Mouse (Mus musculus): ENCODE measurements around the gene Mfsd11.

- TF ChIP-seq CTCF (IDR thresholded peaks at IDR 0.05; ENCODE audit: borderline replicate concordance, extremely low read depth, insufficient read depth, insufficient read length) (no peak), POLR2A (IDR thresholded peaks at IDR 0.05; ENCODE audit: borderline replicate concordance, extremely low read depth, insufficient read depth, insufficient read length, poor library complexity, severe bottlenecking) (no peak)
These were observed 30.2 kb downstream of the Mfsd11 start for GRCm38 (mm10) chr11:116882446-116882845.
